Mouse (Mus musculus) CH12.LX (cell line): Measurements from ENCODE around the gene Fam89b.

Source experiments
- BHLHE40 ChIP-seq: IDR thresholded peaks from 2 replicates; pipeline ENCODE4 v1.6.1; 2011; ENCODE audit warnings: mild to moderate bottlenecking, low read depth, low read length, improper control_type of control experiment
- CHD1 ChIP-seq: IDR thresholded peaks from 2 replicates; pipeline ENCODE4 v1.6.1; 2012; ENCODE audit warnings: low read depth, low read length, improper control_type of control experiment, inconsistent platforms
- CTCF ChIP-seq, 2 experiments: IDR thresholded peaks in 1 of 2; conservative IDR thresholded peaks in 1 of 2; 2 replicates each; pipeline ENCODE4 v1.5.1; 2011 to 2012; ENCODE audit warnings: low read depth in 2 of 2, low read length in 2 of 2, improper control_type of control experiment in 1 of 2, inconsistent platforms in 1 of 2, mild to moderate bottlenecking in 1 of 2, moderate library complexity in 1 of 2
- HCFC1 ChIP-seq: IDR thresholded peaks from 2 replicates; pipeline ENCODE4 v1.6.1; 2012; ENCODE audit warnings: low read depth, mild to moderate bottlenecking, inconsistent platforms, low read length, improper control_type of control experiment
- POLR2A ChIP-seq: IDR thresholded peaks from 2 replicates; pipeline ENCODE4 v1.6.1; 2011; ENCODE audit warnings: low read depth, mild to moderate bottlenecking, improper control_type of control experiment, low read length
- RAD21 ChIP-seq: IDR thresholded peaks from 2 replicates; pipeline ENCODE4 v1.6.1; 2011; ENCODE audit warnings: low read depth, mild to moderate bottlenecking, low read length, improper control_type of control experiment, moderate library complexity
- TBP ChIP-seq: conservative IDR thresholded peaks from 2 replicates; pipeline ENCODE4 v1.6.1; 2011; ENCODE audit warnings: low read depth, low read length, improper control_type of control experiment
- USF1 ChIP-seq: IDR thresholded peaks from 2 replicates; pipeline ENCODE4 v1.6.1; 2014; ENCODE audit warnings: low read depth, mild to moderate bottlenecking, inconsistent platforms, low read length, improper control_type of control experiment
- ZKSCAN1 ChIP-seq: IDR thresholded peaks from 2 replicates; pipeline ENCODE4 v1.6.1; 2012; ENCODE audit warnings: low read depth, inconsistent platforms, low read length, improper control_type of control experiment, borderline replicate concordance
- ZNF384 ChIP-seq: IDR thresholded peaks from 2 replicates; pipeline ENCODE4 v1.6.1; 2012; ENCODE audit warnings: low read depth, low read length, improper control_type of control experiment, inconsistent platforms

DNA sequence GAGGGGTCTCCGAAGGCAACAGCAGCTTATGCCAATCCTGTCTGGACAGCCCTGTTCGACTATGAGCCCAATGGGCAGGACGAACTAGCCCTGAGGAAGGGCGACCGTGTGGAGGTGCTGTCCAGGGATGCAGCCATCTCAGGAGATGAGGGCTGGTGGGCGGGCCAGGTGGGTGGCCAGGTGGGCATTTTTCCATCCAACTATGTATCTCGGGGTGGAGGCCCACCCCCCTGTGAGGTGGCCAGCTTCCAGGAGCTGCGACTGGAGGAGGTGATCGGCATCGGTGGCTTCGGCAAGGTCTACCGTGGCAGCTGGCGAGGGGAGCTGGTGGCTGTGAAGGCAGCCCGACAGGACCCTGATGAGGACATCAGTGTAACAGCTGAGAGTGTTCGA is 39.1 kb downstream of the Fam89b start:
- no peak for TF ChIP-seq CHD1
- no peak for TF ChIP-seq CTCF (conservative IDR thresholded peaks at IDR 0.05 in 1 of 2, IDR thresholded peaks at IDR 0.05 in 1 of 2; ENCODE audit: low read depth in 2 of 2, low read length in 2 of 2)
- no peak for TF ChIP-seq RAD21
- no peak for TF ChIP-seq BHLHE40
- no peak for TF ChIP-seq POLR2A
- TF ChIP-seq HCFC1: no peak
- TF ChIP-seq USF1: no peak
- no peak for TF ChIP-seq TBP
- no peak for TF ChIP-seq ZKSCAN1
- no peak for TF ChIP-seq ZNF384
